Mouse (Mus musculus) embryo, embryonic 11.5 days (tissue): ENCODE results near the gene Slc22a23.

Source experiments
- DNase-seq: peaks from one replicate; pipeline ENCODE4 v3.0.0-alpha.2; 2012; ENCODE audit warnings: low read depth, low spot score

Gene Slc22a23

DNA sequence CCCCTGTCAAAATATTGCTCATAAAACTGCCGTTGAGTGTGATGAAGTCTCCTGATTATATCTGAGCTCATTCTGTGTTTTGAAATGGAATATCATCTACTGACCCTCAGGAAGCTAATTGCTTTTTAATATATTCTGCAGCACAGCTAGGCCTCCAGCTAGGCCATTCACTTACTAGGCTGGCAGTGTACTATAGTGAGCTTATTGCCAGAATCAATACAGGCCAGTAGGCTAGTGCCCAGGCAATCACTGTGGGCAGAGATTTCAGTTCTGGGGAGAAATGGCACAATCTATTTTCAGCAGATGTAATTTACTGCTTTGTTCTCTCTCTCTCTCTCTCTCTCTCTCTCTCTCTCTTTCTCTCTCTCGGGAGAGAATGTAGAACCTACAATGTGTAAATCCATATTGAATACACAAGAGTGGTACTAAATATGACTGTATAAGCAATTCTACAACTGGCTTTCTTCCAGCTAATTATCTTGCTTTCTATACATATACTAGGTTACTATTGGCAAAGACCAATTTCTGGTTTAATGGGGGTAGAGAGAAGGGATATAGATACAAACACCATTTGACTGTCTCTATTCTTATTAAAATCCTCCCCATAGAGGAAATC, 75.5 kb downstream of the Slc22a23 start:
- no peak for DNase-seq

DNA sequence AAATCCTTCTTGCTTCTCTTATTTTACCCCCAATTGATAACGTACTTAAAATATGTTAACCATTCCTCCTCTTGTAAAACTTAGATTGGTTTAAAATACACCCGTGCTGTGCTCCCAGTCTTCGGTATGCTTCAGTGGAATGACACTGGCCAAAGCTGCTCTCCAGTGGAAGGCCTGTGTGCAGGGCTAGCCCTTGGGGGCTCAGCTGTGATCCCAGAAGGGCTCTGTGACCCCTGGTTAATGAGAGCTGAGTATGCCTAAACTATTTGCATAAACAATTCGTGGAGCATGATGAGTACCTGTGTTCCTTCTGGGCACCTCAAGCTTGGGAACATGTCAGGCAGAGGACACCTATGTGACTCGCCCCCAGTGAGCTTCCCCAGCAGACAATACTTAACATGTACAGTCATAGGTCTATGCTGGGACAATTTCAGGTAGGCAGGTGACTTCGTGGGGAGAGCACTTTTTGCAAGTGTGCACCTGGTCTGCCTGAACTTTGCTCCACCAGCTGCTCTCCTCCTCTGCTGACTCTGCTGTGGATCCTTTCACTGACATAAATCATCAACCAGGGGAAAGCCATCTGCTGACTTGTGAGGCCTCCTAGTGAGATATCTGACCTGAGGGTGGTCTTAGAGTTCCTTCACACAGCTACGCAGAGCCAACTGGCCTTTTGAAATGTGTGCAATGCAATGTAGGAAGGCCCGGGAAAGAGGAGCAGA, 77.9 kb downstream of the Slc22a23 start:
- no peak for DNase-seq

DNA sequence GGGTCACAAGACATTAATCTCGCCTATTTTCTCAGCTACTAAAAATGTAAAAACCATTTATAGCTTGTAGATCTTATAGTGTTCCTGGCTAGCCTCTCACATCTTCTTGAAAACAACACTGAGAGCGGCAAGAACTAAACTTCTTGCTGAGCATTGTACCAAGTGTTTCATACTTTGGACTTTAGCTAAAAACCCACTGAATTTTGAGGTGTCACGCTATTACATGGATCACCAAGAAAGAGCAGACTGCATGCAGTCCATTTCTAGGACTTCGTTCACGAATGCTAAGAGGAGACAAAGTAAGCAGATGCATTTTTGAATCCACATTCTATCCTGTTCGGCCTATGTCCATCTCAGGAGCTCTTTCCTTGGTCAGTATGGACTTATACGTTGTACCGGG, 78.9 kb downstream of the Slc22a23 start:
- DNase-seq, result no peak

DNA sequence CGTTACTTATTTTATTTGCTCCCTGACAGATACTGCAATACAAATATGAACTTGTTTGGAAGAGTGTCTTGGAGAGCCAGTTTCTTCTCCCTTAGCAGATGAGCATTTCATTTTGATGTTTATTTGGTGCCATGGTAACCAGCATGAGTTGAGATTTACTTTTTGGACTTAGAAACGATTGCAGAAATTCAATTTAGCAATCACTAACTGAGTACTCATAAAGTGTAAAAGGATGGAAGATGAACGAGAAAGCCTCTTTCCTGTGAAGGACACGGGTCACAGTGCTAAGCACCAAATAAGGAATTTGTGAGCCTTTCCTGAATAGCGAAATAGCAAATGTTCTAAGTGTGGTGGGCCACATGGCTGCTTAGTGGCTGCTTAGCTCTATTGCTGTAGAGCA, 79.4 kb downstream of the Slc22a23 start:
- DNase-seq, result no peak

DNA sequence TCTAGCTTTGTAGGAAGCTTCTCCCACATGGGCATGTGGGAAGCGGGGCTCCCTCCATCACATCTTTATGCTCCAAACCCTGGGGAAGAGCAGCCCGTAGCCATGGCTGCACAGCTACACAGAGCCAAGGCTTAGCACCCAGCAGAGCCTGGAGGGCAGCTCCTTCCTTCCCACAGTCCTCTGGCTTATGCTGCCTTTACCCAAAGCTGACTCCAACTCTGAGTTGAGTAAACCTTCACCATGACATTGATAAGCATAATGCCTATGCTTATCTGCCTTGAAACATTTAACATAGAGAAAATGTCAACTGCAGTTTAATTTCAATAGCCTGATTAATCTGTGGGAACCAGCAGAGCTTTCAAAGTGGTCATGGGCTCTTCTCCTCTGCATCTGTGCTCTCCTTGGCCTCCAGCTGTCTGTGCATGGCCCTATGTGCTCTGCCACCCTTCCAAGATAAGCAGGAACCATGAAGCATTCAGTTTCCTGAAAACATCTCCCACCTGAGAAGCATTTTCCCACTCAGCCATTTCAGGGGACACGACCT, 79.9 kb downstream of the Slc22a23 start:
- DNase-seq, result no peak

DNA sequence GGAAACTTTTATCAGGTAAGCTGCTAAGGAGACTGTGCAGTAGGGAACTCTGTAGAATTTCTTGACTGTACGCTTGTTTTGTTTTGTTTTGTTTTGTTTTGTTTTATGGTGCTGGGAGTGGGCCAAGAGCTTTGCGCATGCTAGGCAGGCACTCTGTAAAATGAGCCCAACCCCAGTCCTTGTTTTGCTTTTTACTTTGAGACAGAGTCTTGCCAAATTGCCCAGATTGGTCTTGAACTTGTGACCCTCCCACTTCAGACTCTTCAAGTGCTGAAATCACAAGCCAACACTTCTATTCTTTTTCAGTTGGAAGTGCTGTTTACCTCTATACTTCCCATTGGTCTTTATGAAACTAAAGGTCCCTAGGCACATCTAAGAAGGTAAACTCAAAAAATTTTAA, 80.5 kb downstream of the Slc22a23 start:
- no peak for DNase-seq

DNA sequence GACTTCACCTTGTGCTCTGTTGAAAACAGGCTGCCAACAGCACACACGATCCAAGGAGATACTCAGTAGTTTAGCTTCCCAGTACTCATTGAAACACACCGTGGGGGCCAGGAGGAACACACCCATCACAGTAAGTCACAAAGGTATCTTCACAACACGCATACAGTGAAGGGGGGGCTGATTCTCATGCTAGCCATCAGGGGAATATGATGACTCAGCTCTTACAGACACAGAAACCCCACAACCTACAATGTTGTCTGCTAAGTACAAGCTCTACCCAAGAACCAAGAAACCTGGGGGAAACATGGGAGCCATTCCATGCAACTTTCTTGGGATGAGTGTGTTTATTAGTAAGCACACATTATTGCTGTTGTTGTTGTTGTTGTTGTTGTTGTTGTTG, 86.2 kb downstream of the Slc22a23 start:
- DNase-seq, result no peak

DNA sequence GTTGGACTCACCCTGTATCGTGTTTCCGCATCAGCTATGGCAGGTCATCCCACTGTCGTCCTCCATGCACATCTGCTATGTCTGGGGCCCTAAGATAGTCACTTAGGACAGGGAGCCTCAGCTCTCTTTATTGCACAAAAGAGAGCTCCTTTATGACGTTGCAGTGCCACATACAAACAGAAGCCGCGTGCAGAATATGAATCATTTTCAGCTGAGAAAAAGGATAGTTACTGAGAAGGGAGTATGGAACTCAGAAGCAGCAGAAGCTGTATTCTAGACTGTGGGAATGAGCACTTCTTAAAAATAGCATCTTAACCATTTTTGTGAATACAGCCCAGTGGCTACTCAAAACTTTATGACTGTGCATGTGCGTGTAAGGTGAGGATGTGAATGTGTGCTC, 87.8 kb downstream of the Slc22a23 start:
- DNase-seq, result no peak

DNA sequence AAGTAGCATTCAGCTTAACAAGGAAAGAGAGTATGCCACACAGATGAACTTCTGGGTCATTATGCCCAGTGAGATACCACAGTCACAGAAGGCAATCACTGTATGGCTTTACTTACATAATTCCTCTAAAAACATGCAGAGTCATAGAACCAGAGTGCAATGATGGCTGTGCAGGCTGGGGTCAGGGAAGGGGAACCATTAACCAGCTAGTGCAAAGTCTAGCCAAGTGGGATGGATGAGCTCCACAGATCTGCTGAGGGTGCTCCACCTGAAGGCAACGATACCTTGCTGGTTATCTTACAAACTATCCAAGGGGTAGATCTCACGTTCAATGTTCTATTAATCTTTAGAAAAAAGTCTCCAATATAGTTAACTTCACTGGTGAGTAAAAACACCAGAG, 88.3 kb downstream of the Slc22a23 start:
- no peak for DNase-seq

DNA sequence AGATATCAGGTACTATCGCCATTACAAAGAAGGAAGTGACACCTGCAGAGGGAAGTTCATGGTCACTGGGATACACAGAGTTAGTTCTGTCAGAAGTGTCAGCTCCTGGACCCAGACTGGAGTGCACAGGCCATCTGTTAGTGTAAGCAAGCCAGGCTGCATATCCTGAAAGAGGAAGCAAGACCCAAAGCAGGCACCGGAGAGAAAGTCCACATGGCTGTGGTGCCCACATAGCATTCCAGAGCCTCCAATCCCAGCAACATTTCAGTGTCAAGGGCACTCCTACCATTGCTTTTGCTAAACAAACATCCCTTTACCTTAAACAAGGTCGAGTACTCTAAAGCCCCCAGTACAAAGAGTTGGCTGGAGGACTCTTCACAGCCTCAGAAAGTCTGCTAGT, 89.7 kb downstream of the Slc22a23 start:
- no peak for DNase-seq

DNA sequence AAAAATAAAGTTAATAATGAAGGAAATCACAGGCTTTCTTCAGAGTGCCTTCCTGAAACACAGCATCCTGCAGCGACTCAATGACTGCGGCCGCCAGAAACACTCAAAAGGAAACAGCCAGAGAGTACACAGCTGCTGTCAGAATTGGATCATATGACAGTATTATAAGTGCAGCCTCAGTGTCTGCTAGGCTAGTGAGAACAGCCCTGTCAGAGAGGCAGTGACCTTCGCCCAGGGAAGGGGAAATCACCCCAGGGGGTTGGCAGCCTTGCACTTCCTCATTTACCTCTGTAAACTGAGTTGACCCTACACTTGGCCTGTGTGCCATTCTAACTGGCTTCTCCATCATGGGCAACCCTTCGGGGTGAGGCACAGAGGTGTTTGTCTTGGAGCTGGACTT, 90.3 kb downstream of the Slc22a23 start:
- DNase-seq, result no peak

DNA sequence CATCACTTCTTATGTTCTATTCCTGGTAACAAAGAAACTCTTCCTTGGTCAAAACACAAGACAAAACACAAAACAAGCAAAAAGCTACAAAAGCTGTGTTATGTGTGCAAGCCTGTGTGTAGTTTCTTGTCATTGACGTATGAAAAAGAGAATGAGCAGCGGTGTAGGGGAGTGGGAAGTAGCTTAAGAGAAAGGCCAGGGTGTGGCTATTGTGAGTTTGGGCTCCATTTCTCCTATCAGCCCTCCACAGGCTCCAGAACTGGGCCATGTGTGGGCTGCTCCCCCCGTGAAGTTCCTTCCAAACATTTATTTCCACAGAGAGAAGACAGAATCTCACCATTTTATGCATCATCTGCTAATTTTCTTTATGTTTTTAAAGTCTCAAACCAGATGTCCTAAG, 91.2 kb downstream of the Slc22a23 start:
- no peak for DNase-seq

DNA sequence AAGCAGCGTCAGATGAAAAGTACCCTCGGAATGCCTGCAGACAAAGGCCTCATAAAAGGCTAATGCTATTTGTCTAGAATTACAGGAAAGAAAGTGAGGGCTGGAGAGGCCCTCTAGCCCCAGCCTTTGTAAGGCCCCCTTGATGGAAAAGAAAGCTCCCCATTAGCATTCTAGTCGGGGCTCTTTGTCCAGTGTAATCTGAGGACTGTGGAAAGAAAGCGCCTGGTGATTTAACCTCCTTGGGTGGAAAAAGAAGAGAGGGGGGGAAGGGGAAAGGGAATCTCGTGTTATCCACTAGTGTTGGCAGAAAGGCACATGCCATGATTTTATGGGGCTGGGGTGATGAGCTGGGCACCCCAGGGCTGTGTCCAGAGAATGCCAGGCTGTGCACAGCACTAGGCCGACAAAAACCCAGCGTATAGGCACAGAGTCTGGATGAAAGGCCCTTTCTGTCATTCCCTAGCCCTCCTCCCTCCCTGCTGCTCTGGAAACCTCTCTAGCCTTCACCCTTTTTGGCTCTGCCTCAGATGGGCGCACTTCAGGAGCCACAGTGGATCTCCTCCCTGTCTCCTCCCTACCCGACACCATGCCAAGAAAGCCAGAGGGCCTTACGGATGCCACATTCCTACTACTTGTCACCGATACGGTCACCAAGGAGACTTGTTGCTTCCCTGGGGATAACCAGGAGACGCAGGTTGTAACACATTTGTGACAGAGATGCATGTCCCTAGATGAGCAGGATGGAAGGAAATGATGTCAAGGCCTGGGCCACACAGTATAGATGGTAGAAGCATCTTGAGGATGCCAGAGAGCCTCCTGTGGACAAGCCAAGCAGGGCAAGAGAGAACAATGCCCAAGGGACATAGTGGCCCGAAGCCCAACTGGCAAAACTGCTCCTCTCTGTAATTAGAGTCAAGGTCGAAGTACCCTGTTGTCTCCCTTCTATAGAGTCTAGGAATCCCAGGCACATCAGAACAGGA, 95.8 kb downstream of the Slc22a23 start:
- DNase-seq, result no peak

DNA sequence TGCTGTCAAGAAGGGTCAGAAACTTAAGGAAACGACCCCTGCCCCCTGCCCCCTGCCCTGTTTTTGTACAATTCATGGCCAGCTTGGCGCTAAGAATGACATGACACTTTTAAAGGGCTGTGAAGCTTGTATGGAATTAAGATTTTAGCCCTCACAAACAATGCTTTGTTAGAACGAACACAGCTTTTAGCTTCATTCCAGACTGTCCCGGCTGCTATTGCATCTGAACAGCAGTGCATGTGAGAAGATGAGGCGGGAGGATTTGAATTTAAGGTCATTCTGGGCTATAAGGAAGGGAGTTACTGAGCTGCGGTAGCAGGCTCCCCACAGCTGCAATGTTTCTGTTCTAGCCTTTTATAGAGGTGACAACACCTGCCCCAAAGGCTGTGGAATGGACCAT, 96.9 kb downstream of the Slc22a23 start:
- DNase-seq, result no peak

DNA sequence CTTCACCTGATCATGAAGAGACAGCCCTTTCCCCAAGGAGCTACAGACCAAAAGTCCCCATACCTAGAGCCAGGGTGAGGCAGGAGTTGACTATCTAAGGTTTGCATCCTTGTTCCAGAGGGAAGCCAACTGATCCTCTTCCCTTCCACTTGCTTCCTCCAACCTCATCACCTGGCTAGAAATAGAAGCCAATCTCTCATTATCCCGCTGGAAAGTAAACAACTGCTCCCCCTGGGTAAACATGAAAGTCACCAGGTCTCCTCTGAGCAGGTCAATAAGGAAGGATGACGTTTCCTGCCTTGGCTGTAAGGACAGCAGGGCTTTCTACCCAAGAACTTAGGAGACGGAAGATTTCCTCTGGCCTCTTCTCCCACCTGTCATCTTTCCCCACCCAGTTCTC, 98.2 kb downstream of the Slc22a23 start:
- DNase-seq, result no peak

DNA sequence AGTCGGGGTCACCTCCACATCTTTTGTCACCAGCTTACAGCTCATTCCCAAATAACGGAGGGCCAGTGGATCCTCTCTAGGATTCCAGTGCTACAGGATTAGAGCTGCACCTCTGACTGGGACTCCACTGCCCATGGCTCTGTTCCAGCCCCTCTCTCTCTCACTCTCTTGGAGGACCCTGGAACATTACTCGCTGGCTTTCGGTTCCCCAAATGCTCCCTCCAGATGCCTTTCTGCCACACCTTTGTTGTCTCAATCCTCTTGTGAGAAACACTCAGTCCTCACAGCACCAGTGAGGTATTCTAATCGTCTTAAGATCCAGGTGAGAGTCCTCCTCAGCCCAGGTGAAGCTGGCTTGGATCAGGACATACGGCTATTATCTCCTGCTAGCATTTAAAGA, 99.8 kb downstream of the Slc22a23 start:
- no peak for DNase-seq

DNA sequence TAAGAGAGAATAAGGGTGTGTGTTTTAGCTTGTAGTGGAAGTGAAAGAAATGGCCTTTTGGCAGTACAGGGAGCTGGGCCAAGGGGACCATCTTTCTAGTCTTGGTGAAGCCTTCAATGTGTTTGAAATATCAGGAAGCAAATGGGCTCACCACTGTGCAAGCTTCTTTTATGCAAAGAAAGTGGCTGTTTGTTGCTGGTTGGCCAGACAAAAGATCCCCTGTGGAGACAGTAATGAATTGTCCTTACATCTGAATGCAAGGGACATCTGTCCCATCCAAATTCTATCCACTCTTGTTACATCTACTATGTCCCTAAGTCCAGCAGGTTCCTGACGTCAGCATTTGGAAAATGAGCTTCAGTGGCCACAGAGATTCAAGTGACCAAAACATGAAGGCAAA, 100.8 kb downstream of the Slc22a23 start:
- no peak for DNase-seq

DNA sequence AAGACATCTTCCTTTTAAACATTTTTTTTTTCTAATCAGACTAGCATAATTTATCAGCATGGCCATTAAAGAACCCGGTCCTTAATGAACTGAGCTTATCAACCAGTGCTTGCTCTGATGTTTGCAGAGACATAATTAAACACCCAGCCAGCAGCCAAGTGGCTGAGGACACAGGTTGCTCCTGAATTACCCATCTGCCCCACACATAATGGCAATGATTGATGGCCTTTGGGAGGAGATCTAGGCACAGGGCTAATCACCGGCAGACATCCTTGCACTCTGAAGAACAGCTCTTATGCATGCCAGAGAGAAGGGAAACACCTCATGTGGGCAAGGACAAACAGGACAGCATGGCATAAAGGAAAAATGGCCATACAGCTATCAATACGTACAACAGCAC, 102.8 kb downstream of the Slc22a23 start:
- no peak for DNase-seq

DNA sequence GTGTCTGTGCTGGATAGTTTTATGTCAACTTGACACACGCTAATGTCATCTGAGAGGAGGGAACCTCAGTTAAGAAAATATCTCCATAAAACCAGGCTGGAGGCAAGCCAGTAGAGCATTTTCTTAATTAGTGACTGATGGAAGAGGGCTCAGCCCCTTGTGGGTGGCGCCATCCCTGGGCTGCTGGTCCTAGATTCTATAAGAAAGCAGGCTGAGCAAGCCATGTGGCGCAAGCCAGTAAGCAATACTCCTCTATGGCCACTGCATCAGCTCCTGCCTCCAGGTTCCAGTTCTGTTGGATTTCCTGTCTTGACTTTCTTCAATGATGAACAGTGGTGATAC, 104.9 kb downstream of the Slc22a23 start:
- DNase-seq, result no peak

DNA sequence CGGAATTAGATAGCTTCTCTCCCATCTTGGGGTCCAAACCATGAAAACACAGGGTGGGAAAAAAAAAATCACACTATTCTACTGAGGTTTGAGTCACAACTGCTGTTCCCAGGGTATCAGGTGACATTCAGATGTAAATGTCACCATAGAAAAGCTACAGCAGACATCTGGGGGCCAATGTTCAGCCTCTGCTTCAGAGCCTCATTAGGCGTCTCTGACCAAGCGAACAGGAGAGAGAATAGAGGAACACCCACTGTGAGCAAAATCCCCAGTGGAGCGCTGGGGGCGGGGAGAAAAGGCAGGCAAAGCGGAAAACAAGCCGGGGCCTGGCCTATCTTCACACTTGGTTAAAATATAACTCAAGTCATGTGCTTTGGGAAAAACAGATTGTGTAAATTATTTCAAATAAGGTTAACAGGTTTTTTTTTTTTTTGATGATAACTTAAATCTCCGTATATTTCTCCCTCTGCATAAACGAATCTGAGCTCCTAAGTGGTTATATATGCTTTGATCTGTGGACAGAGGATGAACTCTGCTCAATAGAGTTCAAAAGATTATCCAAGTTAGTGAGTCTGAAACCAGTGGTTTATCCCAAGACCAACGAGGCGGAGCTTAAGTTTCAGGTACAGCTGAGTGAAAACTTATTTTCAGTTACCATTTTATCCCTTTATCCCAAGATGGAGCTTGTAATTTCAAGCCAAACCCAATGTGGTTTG, 105.5 kb downstream of the Slc22a23 start:
- DNase-seq, result no peak

DNA sequence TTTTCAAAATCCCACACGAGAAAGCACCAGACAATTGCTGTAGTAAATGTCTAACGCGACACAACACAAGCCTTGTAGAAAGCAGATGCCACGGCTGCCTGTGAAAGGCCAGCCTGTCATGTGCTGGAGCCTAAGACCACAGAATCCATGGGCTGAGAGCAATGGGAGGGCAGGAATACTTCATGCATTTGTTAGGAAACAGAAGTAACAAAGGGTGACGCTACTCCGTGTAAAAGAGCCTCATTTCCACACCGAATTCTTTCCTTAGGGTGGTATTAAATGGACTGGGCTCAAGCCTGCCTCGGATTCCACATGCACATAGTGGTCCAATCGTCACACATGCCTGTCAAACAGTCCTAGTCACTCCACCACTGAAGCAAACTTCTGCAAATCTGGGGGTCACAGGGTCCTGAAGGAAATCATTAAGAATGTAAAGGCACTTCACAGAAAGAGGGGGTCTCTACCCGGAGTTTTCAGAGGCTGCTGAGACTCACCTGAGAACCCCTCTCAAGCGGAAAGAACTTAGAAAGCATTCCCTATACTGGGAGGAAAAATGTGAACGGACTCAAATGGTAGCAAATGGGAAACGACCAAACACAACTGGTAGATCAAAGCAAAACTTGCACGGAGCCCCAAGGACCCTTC, 106.2 kb downstream of the Slc22a23 start:
- no peak for DNase-seq
